Mouse (Mus musculus) large intestine, adult 2 months (tissue): Measurements from ENCODE around the gene Pmis2. TPM values are rescaled to one million over a fixed set of nuclear protein-coding genes. Genes with fewer than 3 reads are reported as not detected.

Experiments used
- DNase-seq: peaks from one replicate; pipeline ENCODE4 v3.0.0-alpha.2; 2012; ENCODE audit warnings: low read depth, low spot score
- WGBS: fragments of 180-500 bp; shearing (Covaris S2); methylation state at CpG from one replicate; pipeline ENCODE4 v1.1.7; 2018; 5-methylcytosine and 5-hydroxymethylcytosine counted together
- polyA plus RNA-seq: library from polyadenylated mRNA; depleted of rRNA; stranded (reverse); fragments of >200 nt; gene quantifications from 2 replicates; pipeline ENCODE4 v1.2.3, GENCODE M21; 2012; rRNA removed

Pmis2 gene
- polyA plus RNA-seq, 1 experiment = not detected

DNA sequence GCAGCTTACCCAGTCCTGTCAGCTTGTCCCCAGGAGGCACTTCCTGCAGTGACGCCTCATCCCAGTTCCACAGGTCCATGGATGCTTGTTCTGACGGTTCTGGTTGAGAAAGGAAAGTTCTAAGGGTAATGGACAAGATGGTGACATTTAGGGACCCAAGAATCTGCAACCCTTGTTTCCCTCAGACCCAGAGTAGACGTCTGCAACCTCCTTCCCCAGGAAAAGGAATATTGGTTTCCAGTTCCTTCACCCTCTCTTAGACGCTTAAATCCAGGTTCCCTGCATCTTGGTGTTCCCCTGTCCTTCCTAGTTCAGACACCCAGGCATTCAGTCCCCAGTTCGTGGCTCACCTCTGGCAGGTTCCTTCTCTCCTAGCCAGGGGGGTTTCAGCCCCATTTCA, 35.7 kb downstream of the Pmis2 start, which contains the start of gene Etv2:
Gene Etv2, minus strand, starts transcription at position 101 of the 400 bp plus-strand sequence.
- 6% methylated on average over 5 of the region's 5 CpGs for WGBS
- no peak for DNase-seq

GRCm38 (mm10) chr7:30634621-30635020, 36.8 kb downstream of the Pmis2 start:
- whole genome bisulfite sequencing = 4% methylated on average over 20 of the region's 20 CpGs
- no peak for DNase-seq

- 5% methylated on average over 27 of the region's 27 CpGs for WGBS
- no peak for DNase-seq
Observed at GRCm38 (mm10) chr7:30633762-30634412, 37.5 kb downstream of the Pmis2 start.

DNA sequence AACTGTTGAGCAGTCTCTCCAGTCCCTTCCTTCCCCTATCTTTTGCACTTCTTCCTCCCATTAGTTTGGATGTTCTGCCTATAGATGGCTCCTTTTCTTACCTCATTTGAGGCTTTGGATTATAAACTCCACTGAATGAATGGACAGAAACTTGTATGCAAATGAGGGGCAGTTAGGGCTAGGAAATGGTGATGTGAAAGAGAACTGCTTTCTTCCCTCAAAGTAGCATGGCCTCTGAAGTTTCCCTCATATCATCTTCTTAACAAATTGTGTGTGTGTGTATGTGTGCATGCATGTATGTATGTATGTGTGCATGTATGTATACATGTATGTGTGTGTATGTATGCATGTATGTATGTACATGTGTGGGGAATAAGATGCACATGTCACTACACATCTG, 42.4 kb downstream of the Pmis2 start:
- DNase-seq = no peak

- WGBS = 71% methylated on average over 5 of the region's 5 CpGs
- no peak for DNase-seq
Observed at GRCm38 (mm10) chr7:30626647-30627046, 44.8 kb downstream of the Pmis2 start.

- no peak for DNase-seq
- WGBS = under 1% methylated on average over 44 of the region's 44 CpGs
Observed at GRCm38 (mm10) chr7:30625530-30626384, 45.6 kb downstream of the Pmis2 start, which contains the start of gene Cox6b1. TSS of gene Cox6b1 (minus strand) at chr7:30626151.

Other genes starting within 250 kb of the Pmis2 start
- 8.6 and 9.0 TPM in 2 replicates for gene Nfkbid, start 249.9 kb downstream of the Pmis2 start, polyA plus RNA-seq
- gene Aplp1, start 226.1 kb downstream of the Pmis2 start, polyA plus RNA-seq = 54.6 and 86.3 TPM in 2 replicates
- gene Kirrel2, start 213.9 kb downstream of the Pmis2 start, polyA plus RNA-seq = 0.06 and 0.08 TPM in 2 replicates
- gene Nphs1, start 213.3 kb downstream of the Pmis2 start, polyA plus RNA-seq = 0.17 and 0.18 TPM in 2 replicates
- 1.6 and 7.7 TPM in 2 replicates for gene Prodh2, start 178.0 kb downstream of the Pmis2 start, polyA plus RNA-seq
- gene Arhgap33, start 136.5 kb downstream of the Pmis2 start, polyA plus RNA-seq = 5.1 and 9.4 TPM in 2 replicates
- gene Hspb6, start 119.4 kb downstream of the Pmis2 start, polyA plus RNA-seq = 84.8 and 94.7 TPM in 2 replicates
- gene Proser3, start 119.3 kb downstream of the Pmis2 start, polyA plus RNA-seq = 4.3 and 7.3 TPM in 2 replicates
- gene Lin37, start 111.8 kb downstream of the Pmis2 start, polyA plus RNA-seq = 44.9 and 45.8 TPM in 2 replicates
- 46.2 and 48.2 TPM in 2 replicates for gene U2af1l4, start 108.3 kb downstream of the Pmis2 start, polyA plus RNA-seq
- 2.1 TPM in 2 replicates for gene Gm49396, start 108.3 kb downstream of the Pmis2 start, polyA plus RNA-seq
- gene Psenen, start 108.0 kb downstream of the Pmis2 start, polyA plus RNA-seq = 186 and 239 TPM in 2 replicates
- gene Igflr1, start 106.2 kb downstream of the Pmis2 start, polyA plus RNA-seq = 9.2 and 10.3 TPM in 2 replicates
- gene Kmt2b, start 82.9 kb downstream of the Pmis2 start, polyA plus RNA-seq = 31.5 and 37.2 TPM in 2 replicates
- 2.1 and 2.2 TPM in 2 replicates for gene Zbtb32, start 72.7 kb downstream of the Pmis2 start, polyA plus RNA-seq
- 6.7 and 8.0 TPM in 2 replicates for gene Upk1a, start 58.8 kb downstream of the Pmis2 start, polyA plus RNA-seq
- 933 and 1,035 TPM in 2 replicates for gene Cox6b1, start 45.5 kb downstream of the Pmis2 start, polyA plus RNA-seq
- not detected in 2 replicates for gene Etv2, start 35.8 kb downstream of the Pmis2 start, polyA plus RNA-seq
- 52.1 and 56.3 TPM in 2 replicates for gene Rbm42, start 21.3 kb downstream of the Pmis2 start, polyA plus RNA-seq
- 10.0 and 12.7 TPM in 2 replicates for gene Haus5, start 6.6 kb downstream of the Pmis2 start, polyA plus RNA-seq
- gene 2200002J24Rik, start 27.3 kb upstream of the Pmis2 start, polyA plus RNA-seq = 0.79 and 1.9 TPM in 2 replicates
- gene Atp4a, start 40.6 kb upstream of the Pmis2 start, polyA plus RNA-seq = 0.71 and 1.2 TPM in 2 replicates
- gene Tmem147, start 57.9 kb upstream of the Pmis2 start, polyA plus RNA-seq = 227 and 258 TPM in 2 replicates
- gene Gapdhs, start 72.1 kb upstream of the Pmis2 start, polyA plus RNA-seq = not detected in 2 replicates
- 0.69 and 0.73 TPM in 2 replicates for gene Sbsn, start 79.9 kb upstream of the Pmis2 start, polyA plus RNA-seq
- gene Dmkn, start 92.2 kb upstream of the Pmis2 start, polyA plus RNA-seq = 3.4 and 4.9 TPM in 2 replicates
- gene Krtdap, start 116.3 kb upstream of the Pmis2 start, polyA plus RNA-seq = 0.41 TPM in 1 of 2 replicates, not detected in the other
- gene Ffar2, start 152.2 kb upstream of the Pmis2 start, polyA plus RNA-seq = 11.1 and 13.6 TPM in 2 replicates
- 1.6 and 2.7 TPM in 2 replicates for gene Ffar3, start 184.6 kb upstream of the Pmis2 start, polyA plus RNA-seq
- gene Ffar1, start 190.0 kb upstream of the Pmis2 start, polyA plus RNA-seq = 1.5 TPM in 2 replicates
- gene Cd22, start 208.7 kb upstream of the Pmis2 start, polyA plus RNA-seq = 15.1 and 20.1 TPM in 2 replicates
- 0.51 and 1.2 TPM in 2 replicates for gene Mag, start 243.3 kb upstream of the Pmis2 start, polyA plus RNA-seq